9 mouse cellular contexts compared by ENCODE assay signal in genomic region chr9:108461675-108462074, GRCm38 (mm10). TPM values are rescaled to one million over a fixed set of nuclear protein-coding genes. Genes with fewer than 3 reads are reported as not detected.
DNase-seq lines count a peak whose midpoint lies in the region; ATAC-seq and TF ChIP-seq lines count a peak whose summit lies in the region.
"Had no signal": no experiment of that assay in that cellular context is flagged by ENCODE, and none has a peak within 500 bp of the region (broad histone marks: within the 10 kb centered on the region; RNA-seq: fewer than 3 reads in every experiment).

No protein-coding gene starts in this region.

- TF ChIP-seq POLR2A in liver, adult 2 months (IDR thresholded peaks at IDR 0.05; ENCODE audit: extremely low read depth, insufficient read depth, low read length) = no peak

- DNase-seq in liver, adult 2 months (ENCODE audit: extremely low read depth, low read depth, low spot score) = no peak
- no peak for DNase-seq in liver
- no peak for DNase-seq in right cerebral cortex, adult 2 months (ENCODE audit: low spot score in 2 of 2)
- no peak for DNase-seq in adrenal gland, adult 8-10 months
- DNase-seq: gastrocnemius, postnatal 36 days had no signal

- H3K4me1 ChIP-seq in liver, adult 2 months (ENCODE audit: control insufficient read depth, insufficient read depth, low read length) = peaks cover 7% of the 10 kb centered on the region
- peaks cover 20% of the 10 kb centered on the region for H3K4me1 ChIP-seq in embryonic facial prominence, embryonic 15.5 days
- peaks cover 14% of the 10 kb centered on the region for H3K4me1 ChIP-seq in intestine, postnatal 0 days (replicated peaks; ENCODE audit: control insufficient read depth, insufficient read depth, low read length)
- H3K4me1 ChIP-seq in neural tube, embryonic 13.5 days (replicated peaks) = peaks cover 21% of the 10 kb centered on the region

- no peak overlapping the region for H3K27ac ChIP-seq in liver, adult 2 months (replicated peaks; ENCODE audit: insufficient read depth, low read depth, low read length)
- H3K27ac ChIP-seq in embryonic facial prominence, embryonic 15.5 days (replicated peaks) = no peak overlapping the region
- 0 out of 2 replicates have a peak overlapping the region, but pooled peaks have one; percentile 2 for H3K27ac ChIP-seq in intestine, postnatal 0 days (ENCODE audit: low read depth, low read length)
- H3K27ac ChIP-seq in neural tube, embryonic 13.5 days (replicated peaks) = no peak overlapping the region

- peaks cover 4% of the 10 kb centered on the region for H3K36me3 ChIP-seq in liver, adult 2 months (ENCODE audit: control insufficient read depth, insufficient read depth, low read length)
- peaks cover 45% of the 10 kb centered on the region for H3K36me3 ChIP-seq in embryonic facial prominence, embryonic 15.5 days
- peaks cover 24% of the 10 kb centered on the region for H3K36me3 ChIP-seq in intestine, postnatal 0 days (ENCODE audit: control insufficient read depth, insufficient read depth)
- H3K36me3 ChIP-seq in neural tube, embryonic 13.5 days = peaks cover 42% of the 10 kb centered on the region

- no peak for ATAC-seq in embryonic facial prominence, embryonic 15.5 days (ENCODE audit: insufficient number of reproducible peaks, low FRiP score, low TSS enrichment, low read depth)
- no peak for ATAC-seq in intestine, postnatal 0 days
- no peak for ATAC-seq in neural tube, embryonic 13.5 days (ENCODE audit: low read depth)
- ATAC-seq in cerebellum, adult (ENCODE audit: insufficient number of reproducible peaks, low FRiP score, low TSS enrichment) = no peak

- H3K9ac ChIP-seq in liver, adult 2 months (ENCODE audit: low read depth, low read length) = peak overlapping the region; percentile 16
- no peak overlapping the region; the same call in 1 of the 2 replicates for H3K9ac ChIP-seq in embryonic facial prominence, embryonic 15.5 days
- H3K9ac ChIP-seq in intestine, postnatal 0 days (ENCODE audit: low read depth, low read length) = peak overlapping the region; percentile 91
- H3K9ac ChIP-seq in neural tube, embryonic 13.5 days = peak overlapping the region; percentile 91; the same call in 1 of the 2 replicates

- H3K9me3 ChIP-seq in embryonic facial prominence, embryonic 15.5 days (replicated peaks) = no peaks in the 10 kb centered on the region
- no peaks in the 10 kb centered on the region for H3K9me3 ChIP-seq in intestine, postnatal 0 days (ENCODE audit: control insufficient read depth)
- H3K9me3 ChIP-seq in neural tube, embryonic 13.5 days = no peaks in the 10 kb centered on the region

- TF ChIP-seq CTCF in liver, adult 2 months (IDR thresholded peaks at IDR 0.05; ENCODE audit: low read depth, low read length) = no peak
- no peak for TF ChIP-seq CTCF in intestine, postnatal 0 days (IDR thresholded peaks at IDR 0.05; ENCODE audit: low read depth)

- no peak overlapping the region for H3K4me3 ChIP-seq in liver, adult 2 months (ENCODE audit: insufficient read depth, low read depth, low read length)
- peak overlapping the region; percentile 92 for H3K4me3 ChIP-seq in embryonic facial prominence, embryonic 15.5 days (replicated peaks)
- peak overlapping the region; percentile 90 for H3K4me3 ChIP-seq in intestine, postnatal 0 days (ENCODE audit: low read depth, low read length)
- H3K4me3 ChIP-seq in neural tube, embryonic 13.5 days = peak overlapping the region; percentile 85

- peak overlapping the region; percentile 66 for H3K4me2 ChIP-seq in embryonic facial prominence, embryonic 15.5 days (replicated peaks)
- H3K4me2 ChIP-seq in intestine, postnatal 0 days (replicated peaks; ENCODE audit: low read depth) = peak overlapping the region; percentile 73
- H3K4me2 ChIP-seq in neural tube, embryonic 13.5 days = peak overlapping the region; percentile 93

- WGBS in liver, adult 2 months = 73% methylated on average over 5 of the region's 5 CpGs
- WGBS in embryonic facial prominence, embryonic 15.5 days = 85% methylated on average over 5 of the region's 5 CpGs
- WGBS in intestine, postnatal 0 days = 74% methylated on average over 5 of the region's 5 CpGs
- WGBS in neural tube, embryonic 13.5 days = 88% methylated on average over 5 of the region's 5 CpGs

- H3K79me2 ChIP-seq in liver, adult 2 months (ENCODE audit: control insufficient read depth, insufficient read depth, low read length) = peaks cover 5% of the 10 kb centered on the region; the same call in 1 of the 2 replicates

- no peaks in the 10 kb centered on the region for H3K27me3 ChIP-seq in liver, adult 2 months (ENCODE audit: control insufficient read depth, insufficient read depth, low read length)
- no peaks in the 10 kb centered on the region for H3K27me3 ChIP-seq in embryonic facial prominence, embryonic 15.5 days
- no peaks in the 10 kb centered on the region for H3K27me3 ChIP-seq in intestine, postnatal 0 days (replicated peaks; ENCODE audit: control insufficient read depth, insufficient read depth, low read length)
- H3K27me3 ChIP-seq in neural tube, embryonic 13.5 days = peaks cover 9% of the 10 kb centered on the region; the same call in 1 of the 2 replicates

RNA-seq across cellular contexts. Expression of gene Klhdc8b, which starts 0.3 kb away (rescaled TPM):
- total RNA-seq in liver, adult 2 months (2014; rRNA removed) = 8.7 and 10.1 TPM in 2 replicates
- polyA plus RNA-seq in liver, adult 2 months (2012; rRNA removed) = 13.2 and 25.6 TPM in 2 replicates
- 33.4 and 35.7 TPM in 2 replicates for polyA plus RNA-seq in embryonic facial prominence, embryonic 15.5 days (2015; fragmentation: Nextera tagmentation; extraction: Ambion mirVana)
- polyA plus RNA-seq in intestine, postnatal 0 days (2015; fragmentation: Nextera tagmentation; extraction: Ambion mirVana) = 24.2 and 24.8 TPM in 2 replicates
- 68.4 and 86.4 TPM in 2 replicates for polyA plus RNA-seq in neural tube, embryonic 13.5 days (2015; fragmentation: Nextera tagmentation; extraction: Ambion mirVana)
- 10 to 100 TPM; 19.7 to 48.3 (median 33.1) TPM for total RNA-seq in adrenal gland, adult 8-10 months (2022)

RNA-seq across cellular contexts. Expression of gene Ccdc71, which starts 1.3 kb away (rescaled TPM):
- 5.6 and 6.4 TPM in 2 replicates for total RNA-seq in liver, adult 2 months (2014; rRNA removed)
- 13.2 and 15.7 TPM in 2 replicates for polyA plus RNA-seq in liver, adult 2 months (2012; rRNA removed)
- polyA plus RNA-seq in embryonic facial prominence, embryonic 15.5 days (2015; fragmentation: Nextera tagmentation; extraction: Ambion mirVana) = 58.6 and 60.7 TPM in 2 replicates
- polyA plus RNA-seq in intestine, postnatal 0 days (2015; fragmentation: Nextera tagmentation; extraction: Ambion mirVana) = 29.4 and 30.2 TPM in 2 replicates
- polyA plus RNA-seq in neural tube, embryonic 13.5 days (2015; fragmentation: Nextera tagmentation; extraction: Ambion mirVana) = 55.3 and 57.0 TPM in 2 replicates
- 10 to 100 TPM; 46.6 to 56.5 (median 52.7) TPM for total RNA-seq in adrenal gland, adult 8-10 months (2022)

RNA-seq across cellular contexts. Expression of gene Lamb2, which starts 17.9 kb away (rescaled TPM):
- 4.0 and 4.8 TPM in 2 replicates for total RNA-seq in liver, adult 2 months (2014; rRNA removed)
- 2.7 and 5.0 TPM in 2 replicates for polyA plus RNA-seq in liver, adult 2 months (2012; rRNA removed)
- polyA plus RNA-seq in embryonic facial prominence, embryonic 15.5 days (2015; fragmentation: Nextera tagmentation; extraction: Ambion mirVana) = 70.2 and 71.7 TPM in 2 replicates
- 8.9 and 10.1 TPM in 2 replicates for polyA plus RNA-seq in intestine, postnatal 0 days (2015; fragmentation: Nextera tagmentation; extraction: Ambion mirVana)
- 20.9 and 21.6 TPM in 2 replicates for polyA plus RNA-seq in neural tube, embryonic 13.5 days (2015; fragmentation: Nextera tagmentation; extraction: Ambion mirVana)
- total RNA-seq in adrenal gland, adult 8-10 months (2022) = 100 to 1,000 TPM; 117 to 175 (median 152) TPM

RNA-seq across cellular contexts. Expression of gene BC048562, which starts 25.4 kb away (rescaled TPM):
- not detected in 2 replicates for total RNA-seq in liver, adult 2 months (2014; rRNA removed)
- not detected in 2 replicates for polyA plus RNA-seq in liver, adult 2 months (2012; rRNA removed)
- not detected in 2 replicates for polyA plus RNA-seq in embryonic facial prominence, embryonic 15.5 days (2015; fragmentation: Nextera tagmentation; extraction: Ambion mirVana)
- polyA plus RNA-seq in intestine, postnatal 0 days (2015; fragmentation: Nextera tagmentation; extraction: Ambion mirVana) = not detected in 2 replicates
- not detected in 2 replicates for polyA plus RNA-seq in neural tube, embryonic 13.5 days (2015; fragmentation: Nextera tagmentation; extraction: Ambion mirVana)
- total RNA-seq in adrenal gland, adult 8-10 months (2022) = not detected
- total RNA-seq: gastrocnemius, postnatal 36 days had no signal

RNA-seq across cellular contexts. Expression of gene Usp19, which starts 28.7 kb away (rescaled TPM):
- 24.3 and 34.1 TPM in 2 replicates for total RNA-seq in liver, adult 2 months (2014; rRNA removed)
- polyA plus RNA-seq in liver, adult 2 months (2012; rRNA removed) = 51.7 and 80.5 TPM in 2 replicates
- polyA plus RNA-seq in embryonic facial prominence, embryonic 15.5 days (2015; fragmentation: Nextera tagmentation; extraction: Ambion mirVana) = 69.8 and 75.4 TPM in 2 replicates
- polyA plus RNA-seq in intestine, postnatal 0 days (2015; fragmentation: Nextera tagmentation; extraction: Ambion mirVana) = 17.2 and 17.6 TPM in 2 replicates
- 68.3 and 80.2 TPM in 2 replicates for polyA plus RNA-seq in neural tube, embryonic 13.5 days (2015; fragmentation: Nextera tagmentation; extraction: Ambion mirVana)
- 100 to 1,000 TPM; 239 to 312 (median 257) TPM for total RNA-seq in adrenal gland, adult 8-10 months (2022)
